Mouse (Mus musculus): Measurements from ENCODE around the gene Olfr648. TPM values are rescaled to one million over a fixed set of nuclear protein-coding genes. Genes with fewer than 3 reads are reported as not detected.

Gene Olfr648
- polyA plus RNA-seq (2015; fragmentation: Illumina TruSeq; extraction: RNeasy Lipid Tissue Mini Kit (QIAGEN cat#74804); ENCODE audit: insufficient read depth, low replicate concordance) = 0.15 TPM

GRCm38 (mm10) chr7:104183292-104183691 lies at the start of gene Olfr648:
Olfr648 (minus strand) TSS chr7:104183392.

GRCm38 (mm10) chr7:104218701-104219569 lies 35.7 kb upstream of the Olfr648 start, which contains the start of gene Trim6:
Trim6 (plus strand) TSS chr7:104218793.

DNA sequence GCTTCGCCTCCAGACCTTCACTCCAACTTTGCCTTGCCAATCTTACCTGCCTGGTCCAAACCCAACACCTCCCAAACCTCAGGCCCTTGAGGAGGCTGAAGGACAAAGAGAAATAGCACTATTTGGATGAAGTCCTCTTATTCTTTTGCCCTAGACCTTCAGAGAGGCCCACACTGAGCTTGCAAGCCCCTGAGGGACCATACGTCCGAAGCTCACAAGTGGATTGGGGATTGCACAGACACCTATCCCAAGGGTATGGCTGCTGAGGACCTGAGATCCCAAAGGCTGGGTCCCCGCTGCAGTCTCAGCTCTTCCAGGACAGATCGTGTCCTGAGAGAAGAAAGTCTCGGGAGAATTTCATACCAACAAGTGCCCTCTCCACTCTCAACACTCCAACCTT lies 12.7 kb upstream of the Olfr648 start, which contains the start of gene Olfr649:
Gene Olfr649 (minus strand): TSS at position 101 of the 400 bp plus-strand sequence.

GRCm38 (mm10) chr7:104150456-104150855 lies 32.7 kb downstream of the Olfr648 start, which contains the start of gene Ubqlnl:
Ubqlnl (minus strand) TSS chr7:104150556.

DNA sequence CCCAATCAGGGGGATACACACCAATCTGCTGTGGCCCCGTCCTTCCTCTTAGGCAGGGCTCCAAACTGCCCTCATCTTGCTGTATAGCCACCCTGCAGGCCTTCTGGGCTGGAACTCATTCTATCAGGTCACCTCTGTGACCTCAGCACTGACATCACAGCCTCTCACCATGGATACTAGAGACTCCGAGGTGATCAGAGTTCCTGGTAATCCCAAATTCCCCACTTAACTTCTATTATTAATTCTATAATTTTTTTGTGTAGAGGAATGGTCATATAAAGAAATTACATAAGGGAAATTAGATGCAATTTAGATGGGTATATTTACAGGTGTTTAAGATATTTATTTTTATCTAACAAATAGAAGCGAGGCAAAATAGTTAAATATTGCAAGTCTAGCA lies 40.0 kb downstream of the Olfr648 start, which contains the start of gene Ubqln3:
Gene Ubqln3 (minus strand): TSS at position 101 of the 400 bp plus-strand sequence.

GRCm38 (mm10) chr7:104137305-104137704 lies 45.9 kb downstream of the Olfr648 start, which contains the start of gene Olfr643:
Olfr643 (minus strand) TSS chr7:104137405.

DNA sequence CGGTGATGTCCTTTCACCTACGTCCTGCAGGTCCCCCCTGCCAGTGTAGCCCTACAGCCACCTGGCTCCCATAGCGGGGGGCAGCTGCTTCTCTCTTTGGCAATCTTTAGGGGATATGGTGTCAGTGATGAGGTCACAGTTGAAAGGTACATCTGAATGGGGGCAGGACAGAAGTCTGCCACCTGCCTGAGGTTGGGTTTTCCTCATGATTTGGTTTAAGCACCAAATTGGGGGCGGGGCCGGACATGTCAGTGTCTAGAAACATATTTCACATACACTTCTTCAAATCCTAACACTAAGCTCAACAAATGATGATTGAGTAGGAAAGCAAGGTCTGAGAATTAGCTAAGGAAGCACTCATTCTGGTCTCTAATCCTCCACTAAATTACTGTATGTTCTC lies 53.5 kb downstream of the Olfr648 start, which contains the start of gene Ubqln5:
Gene Ubqln5 (minus strand): TSS at position 101 of the 400 bp plus-strand sequence.

Other genes starting within 250 kb of the Olfr648 start
- not detected for gene Olfr632, start 249.0 kb downstream of the Olfr648 start, polyA plus RNA-seq (2015; fragmentation: Illumina TruSeq; extraction: RNeasy Lipid Tissue Mini Kit (QIAGEN cat#74804); ENCODE audit: insufficient read depth, low replicate concordance)
- not detected for gene Olfr633, start 239.0 kb downstream of the Olfr648 start, polyA plus RNA-seq (2015; fragmentation: Illumina TruSeq; extraction: RNeasy Lipid Tissue Mini Kit (QIAGEN cat#74804); ENCODE audit: insufficient read depth, low replicate concordance)
- not detected for gene Olfr635, start 212.2 kb downstream of the Olfr648 start, polyA plus RNA-seq (2015; fragmentation: Illumina TruSeq; extraction: RNeasy Lipid Tissue Mini Kit (QIAGEN cat#74804); ENCODE audit: insufficient read depth, low replicate concordance)
- not detected for gene Olfr638, start 184.6 kb downstream of the Olfr648 start, polyA plus RNA-seq (2015; fragmentation: Illumina TruSeq; extraction: RNeasy Lipid Tissue Mini Kit (QIAGEN cat#74804); ENCODE audit: insufficient read depth, low replicate concordance)
- not detected for gene Olfr639, start 166.1 kb downstream of the Olfr648 start, polyA plus RNA-seq (2015; fragmentation: Illumina TruSeq; extraction: RNeasy Lipid Tissue Mini Kit (QIAGEN cat#74804); ENCODE audit: insufficient read depth, low replicate concordance)
- gene Olfr640, start 157.8 kb downstream of the Olfr648 start, polyA plus RNA-seq (2015; fragmentation: Illumina TruSeq; extraction: RNeasy Lipid Tissue Mini Kit (QIAGEN cat#74804); ENCODE audit: insufficient read depth, low replicate concordance) = not detected
- not detected for gene Olfr641, start 147.9 kb downstream of the Olfr648 start, polyA plus RNA-seq (2015; fragmentation: Illumina TruSeq; extraction: RNeasy Lipid Tissue Mini Kit (QIAGEN cat#74804); ENCODE audit: insufficient read depth, low replicate concordance)
- gene Olfr642, start 130.7 kb downstream of the Olfr648 start, polyA plus RNA-seq (2015; fragmentation: Illumina TruSeq; extraction: RNeasy Lipid Tissue Mini Kit (QIAGEN cat#74804); ENCODE audit: insufficient read depth, low replicate concordance) = not detected
- not detected for gene 4930516K23Rik, start 121.9 kb downstream of the Olfr648 start, polyA plus RNA-seq (2015; fragmentation: Illumina TruSeq; extraction: RNeasy Lipid Tissue Mini Kit (QIAGEN cat#74804); ENCODE audit: insufficient read depth, low replicate concordance)
- gene Olfr644, start 111.5 kb downstream of the Olfr648 start, polyA plus RNA-seq (2015; fragmentation: Illumina TruSeq; extraction: RNeasy Lipid Tissue Mini Kit (QIAGEN cat#74804); ENCODE audit: insufficient read depth, low replicate concordance) = not detected
- not detected for gene Olfr645, start 97.9 kb downstream of the Olfr648 start, polyA plus RNA-seq (2015; fragmentation: Illumina TruSeq; extraction: RNeasy Lipid Tissue Mini Kit (QIAGEN cat#74804); ENCODE audit: insufficient read depth, low replicate concordance)
- not detected for gene Olfr646, start 78.5 kb downstream of the Olfr648 start, polyA plus RNA-seq (2015; fragmentation: Illumina TruSeq; extraction: RNeasy Lipid Tissue Mini Kit (QIAGEN cat#74804); ENCODE audit: insufficient read depth, low replicate concordance)
- gene Ubqln5, start 53.6 kb downstream of the Olfr648 start, polyA plus RNA-seq (2015; fragmentation: Illumina TruSeq; extraction: RNeasy Lipid Tissue Mini Kit (QIAGEN cat#74804); ENCODE audit: insufficient read depth, low replicate concordance) = not detected
- not detected for gene Olfr643, start 46.0 kb downstream of the Olfr648 start, polyA plus RNA-seq (2015; fragmentation: Illumina TruSeq; extraction: RNeasy Lipid Tissue Mini Kit (QIAGEN cat#74804); ENCODE audit: insufficient read depth, low replicate concordance)
- not detected for gene Ubqln3, start 40.1 kb downstream of the Olfr648 start, polyA plus RNA-seq (2015; fragmentation: Illumina TruSeq; extraction: RNeasy Lipid Tissue Mini Kit (QIAGEN cat#74804); ENCODE audit: insufficient read depth, low replicate concordance)
- not detected for gene Ubqlnl, start 32.8 kb downstream of the Olfr648 start, polyA plus RNA-seq (2015; fragmentation: Illumina TruSeq; extraction: RNeasy Lipid Tissue Mini Kit (QIAGEN cat#74804); ENCODE audit: insufficient read depth, low replicate concordance)
- gene Olfm5, start 18.6 kb downstream of the Olfr648 start, polyA plus RNA-seq (2015; fragmentation: Illumina TruSeq; extraction: RNeasy Lipid Tissue Mini Kit (QIAGEN cat#74804); ENCODE audit: insufficient read depth, low replicate concordance) = not detected
- gene Olfr649, start 12.6 kb upstream of the Olfr648 start, polyA plus RNA-seq (2015; fragmentation: Illumina TruSeq; extraction: RNeasy Lipid Tissue Mini Kit (QIAGEN cat#74804); ENCODE audit: insufficient read depth, low replicate concordance) = not detected
- gene Trim6, start 35.4 kb upstream of the Olfr648 start, polyA plus RNA-seq (2015; fragmentation: Illumina TruSeq; extraction: RNeasy Lipid Tissue Mini Kit (QIAGEN cat#74804); ENCODE audit: insufficient read depth, low replicate concordance) = 1.7 TPM
- gene Trim34a, start 61.1 kb upstream of the Olfr648 start, polyA plus RNA-seq (2015; fragmentation: Illumina TruSeq; extraction: RNeasy Lipid Tissue Mini Kit (QIAGEN cat#74804); ENCODE audit: insufficient read depth, low replicate concordance) = 157 TPM
- 69.3 TPM for gene Trim5, start 104.7 kb upstream of the Olfr648 start, polyA plus RNA-seq (2015; fragmentation: Illumina TruSeq; extraction: RNeasy Lipid Tissue Mini Kit (QIAGEN cat#74804); ENCODE audit: insufficient read depth, low replicate concordance)
- gene Trim12a, start 132.1 kb upstream of the Olfr648 start, polyA plus RNA-seq (2015; fragmentation: Illumina TruSeq; extraction: RNeasy Lipid Tissue Mini Kit (QIAGEN cat#74804); ENCODE audit: insufficient read depth, low replicate concordance) = 305 TPM
- 4.3 TPM for gene Trim34b, start 146.1 kb upstream of the Olfr648 start, polyA plus RNA-seq (2015; fragmentation: Illumina TruSeq; extraction: RNeasy Lipid Tissue Mini Kit (QIAGEN cat#74804); ENCODE audit: insufficient read depth, low replicate concordance)
- 101 TPM for gene Trim12c, start 170.0 kb upstream of the Olfr648 start, polyA plus RNA-seq (2015; fragmentation: Illumina TruSeq; extraction: RNeasy Lipid Tissue Mini Kit (QIAGEN cat#74804); ENCODE audit: insufficient read depth, low replicate concordance)
- gene Trim30b, start 186.5 kb upstream of the Olfr648 start, polyA plus RNA-seq (2015; fragmentation: Illumina TruSeq; extraction: RNeasy Lipid Tissue Mini Kit (QIAGEN cat#74804); ENCODE audit: insufficient read depth, low replicate concordance) = 84.2 TPM
- 6.6 TPM for gene Trim30c, start 217.4 kb upstream of the Olfr648 start, polyA plus RNA-seq (2015; fragmentation: Illumina TruSeq; extraction: RNeasy Lipid Tissue Mini Kit (QIAGEN cat#74804); ENCODE audit: insufficient read depth, low replicate concordance)

Measured in spleen, adult 10 weeks (tissue).